Mouse (Mus musculus): ENCODE results near the gene Pdgfra. TPM values are rescaled to one million over a fixed set of nuclear protein-coding genes. Genes with fewer than 3 reads are reported as not detected.
A peak's percentile ranks its signal among the peaks of the same experiment; 100 is the strongest.

Pdgfra gene
- polyA plus RNA-seq, 1 experiment from 2014 or later = 48.1 TPM

GRCm38 (mm10) chr5:75222491-75223265 lies 70.6 kb downstream of the Pdgfra start:
- H3K27ac ChIP-seq (ENCODE audit: low read depth) = no peak overlapping the region
- 62% methylated on average over 10 of the region's 10 CpGs for WGBS

GRCm38 (mm10) chr5:75238363-75238762 lies 86.3 kb downstream of the Pdgfra start:
- WGBS = 34% methylated on average over 2 of the region's 2 CpGs
- Histone ChIP-seq H3K36me3 (ENCODE audit: insufficient read depth) (no peaks in the 10 kb centered on the region), H3K9me3 (ENCODE audit: low read depth, low read length) (no peaks in the 10 kb centered on the region), H3K4me3 (ENCODE audit: low read depth, low read length) (no peak overlapping the region), H3K27ac (ENCODE audit: low read depth) (0 out of 2 replicates have a peak overlapping the region, but pooled peaks have one; percentile 10), H3K4me1 (ENCODE audit: insufficient read depth) (no peaks in the 10 kb centered on the region), H3K4me2 (no peak overlapping the region), H3K27me3 (ENCODE audit: insufficient read depth, low read length) (no peaks in the 10 kb centered on the region), H3K9ac (no peak overlapping the region)
- DNase-seq = peak; percentile 61
- ATAC-seq (ENCODE audit: insufficient read depth) = no peak
- peak; percentile 55 for TF ChIP-seq CTCF (IDR thresholded peaks at IDR 0.05; ENCODE audit: low read depth)

More at GRCm38 (mm10) chr5:75222491-75223265, 70.6 kb downstream of the Pdgfra start:
- H3K27me3 ChIP-seq (ENCODE audit: insufficient read depth, low read length) = no peaks in the 10 kb centered on the region
- no peaks in the 10 kb centered on the region for H3K4me1 ChIP-seq (ENCODE audit: insufficient read depth)
- H3K4me2 ChIP-seq = no peak overlapping the region
- no peak overlapping the region for H3K4me3 ChIP-seq (ENCODE audit: low read depth, low read length)
- TF ChIP-seq CTCF (IDR thresholded peaks at IDR 0.05; ENCODE audit: low read depth) = no peak
- no peaks in the 10 kb centered on the region for H3K36me3 ChIP-seq (ENCODE audit: insufficient read depth)
- no peaks in the 10 kb centered on the region for H3K9me3 ChIP-seq (ENCODE audit: low read depth, low read length)
- ATAC-seq (ENCODE audit: insufficient read depth) = no peak
- no peak for DNase-seq
- H3K9ac ChIP-seq = no peak overlapping the region

DNA sequence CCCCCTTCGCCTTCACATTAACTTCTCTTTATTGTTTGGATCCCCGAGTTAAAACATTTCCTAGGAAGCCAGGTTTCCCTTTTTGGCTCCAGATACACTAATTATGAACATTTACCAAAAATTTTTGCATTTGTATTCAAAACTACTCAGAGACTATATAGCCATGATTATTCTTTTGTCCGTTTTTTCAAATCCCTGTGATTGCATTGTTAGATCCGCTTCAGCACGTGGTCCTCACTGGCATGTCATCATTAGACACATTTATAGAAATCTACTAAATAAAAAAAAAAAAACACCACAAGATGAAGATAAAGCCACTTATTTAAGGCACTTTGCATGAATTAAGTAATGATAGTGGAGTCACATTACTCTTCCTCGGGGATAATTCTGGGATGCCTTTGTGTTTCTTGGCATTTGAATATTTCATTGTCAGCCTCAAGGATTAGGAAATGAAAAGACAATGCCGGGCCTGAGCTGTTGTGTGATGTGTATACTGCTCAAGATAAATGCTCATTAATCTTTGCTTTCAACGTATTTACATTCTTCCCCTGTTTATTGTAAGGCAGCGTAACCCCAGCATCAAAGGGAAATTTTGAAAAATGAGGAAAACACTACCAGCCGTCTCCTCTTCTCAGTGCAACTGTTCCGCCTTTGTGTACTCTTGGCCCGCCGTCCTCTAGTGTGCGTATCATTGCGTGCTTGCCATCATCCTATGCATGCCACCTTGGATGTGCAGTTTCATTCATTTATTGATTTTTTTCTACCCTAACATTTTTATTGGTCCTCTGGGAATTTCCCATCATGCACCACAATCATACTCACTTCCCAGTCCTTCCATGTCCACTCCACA lies 87.1 kb downstream of the Pdgfra start:
- Histone ChIP-seq H3K4me1 (ENCODE audit: insufficient read depth) (no peaks in the 10 kb centered on the region), H3K4me2 (no peak overlapping the region), H3K9ac (no peak overlapping the region), H3K27me3 (ENCODE audit: insufficient read depth, low read length) (no peaks in the 10 kb centered on the region), H3K9me3 (ENCODE audit: low read depth, low read length) (no peaks in the 10 kb centered on the region), H3K4me3 (ENCODE audit: low read depth, low read length) (no peak overlapping the region), H3K36me3 (ENCODE audit: insufficient read depth) (no peaks in the 10 kb centered on the region), H3K27ac (ENCODE audit: low read depth) (0 out of 2 replicates have a peak overlapping the region, but pooled peaks have one; percentile 10)
- ATAC-seq (ENCODE audit: insufficient read depth) (no peak), DNase-seq (peak; percentile 60)
- no peak for TF ChIP-seq CTCF (IDR thresholded peaks at IDR 0.05; ENCODE audit: low read depth)
- WGBS = 40% methylated on average over 15 of the region's 15 CpGs

DNA sequence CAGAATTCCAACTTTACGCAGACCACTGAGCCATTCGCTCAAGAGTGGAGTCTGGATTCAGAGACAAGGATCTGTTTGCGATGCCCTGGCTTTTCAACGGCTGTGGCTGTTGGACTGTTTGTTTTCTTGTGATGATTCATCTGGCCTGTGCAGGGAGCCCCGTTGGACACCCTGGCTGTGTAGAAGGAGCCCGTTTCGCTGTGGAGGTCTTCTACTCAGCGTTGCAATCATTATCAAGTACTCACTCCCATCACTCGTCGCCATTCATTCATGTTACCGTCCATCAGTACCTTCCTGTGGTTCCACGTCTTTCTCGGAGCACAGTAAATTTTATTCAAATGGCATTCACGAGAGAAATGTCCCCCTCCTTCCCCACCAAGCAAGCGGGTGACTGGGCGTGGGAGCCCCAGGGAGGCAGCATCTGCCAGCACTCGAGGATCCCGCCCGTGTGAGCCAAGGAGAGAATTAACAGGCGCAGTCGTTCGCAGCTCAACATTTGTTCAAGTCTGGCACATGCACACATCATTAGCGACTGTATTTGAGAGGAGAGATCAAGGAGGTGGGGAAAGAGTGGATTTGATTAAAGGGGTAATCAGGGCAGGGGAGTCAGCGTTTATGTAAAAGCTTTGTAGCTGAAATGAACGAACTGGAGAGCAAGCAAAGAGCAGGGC lies 95.1 kb downstream of the Pdgfra start:
- Histone ChIP-seq H3K36me3 (ENCODE audit: insufficient read depth) (no peaks in the 10 kb centered on the region), H3K9me3 (ENCODE audit: low read depth, low read length) (no peaks in the 10 kb centered on the region), H3K4me3 (ENCODE audit: low read depth, low read length) (no peak overlapping the region), H3K27ac (ENCODE audit: low read depth) (no peak overlapping the region), H3K4me1 (ENCODE audit: insufficient read depth) (no peaks in the 10 kb centered on the region), H3K27me3 (ENCODE audit: insufficient read depth, low read length) (no peaks in the 10 kb centered on the region), H3K4me2 (no peak overlapping the region), H3K9ac (no peak overlapping the region)
- DNase-seq (no peak), ATAC-seq (ENCODE audit: insufficient read depth) (no peak)
- WGBS = 38% methylated on average over 25 of the region's 25 CpGs
- no peak for TF ChIP-seq CTCF (IDR thresholded peaks at IDR 0.05; ENCODE audit: low read depth)

Small RNAs within 50 kb of the gene (microRNA-seq; reads per million reads assigned to microRNA genes)
- 2.4 reads per million, percentile 2 among the genes with 10 or more reads in this experiment for gene Mir7025 (ENCODE audit: borderline number of aligned reads)

Other genes with a start within 250 kb of the Pdgfra start
- 43.2 and 49.2 TPM in 2 replicates for gene Chic2, start 107.5 kb upstream of the Pdgfra start, polyA plus RNA-seq (2014; fragmentation: Nextera tagmentation; extraction: Ambion mirVana)
- gene Gsx2, start 76.7 kb upstream of the Pdgfra start, polyA plus RNA-seq (2014; fragmentation: Nextera tagmentation; extraction: Ambion mirVana) = not detected in 2 replicates

Measured in lung, embryonic 14.5 days (tissue).